Mouse (Mus musculus): ENCODE results near the gene Actn3.

Gene Actn3

GRCm38 (mm10) chr19:4863048-4863447 lies 14.7 kb downstream of the Actn3 start:
- intact Hi-C loops (cut with DNase I): no loop called here

DNA sequence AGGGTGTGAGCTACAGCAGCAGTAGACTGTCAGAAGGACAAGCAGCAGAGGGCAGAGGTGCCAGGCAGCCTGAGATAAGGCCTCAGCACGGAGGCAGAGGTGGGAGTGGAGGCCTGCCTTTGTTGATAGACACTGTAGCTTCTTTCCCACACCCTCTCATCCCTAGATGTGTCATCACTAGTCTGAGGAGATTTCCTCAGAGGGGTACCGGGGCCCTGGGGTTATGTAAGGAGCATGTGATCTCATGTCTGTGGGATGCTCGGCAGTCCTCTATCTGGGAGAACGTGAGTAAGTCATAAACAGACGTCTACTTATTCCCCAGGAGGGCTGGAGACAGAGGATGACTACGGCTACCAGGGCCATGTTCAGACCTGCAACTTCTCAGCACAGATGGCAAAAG lies 18.6 kb downstream of the Actn3 start:
- intact Hi-C loops (cut with DNase I): loop anchor here (10.0 kb wide), 1 partner anchor 224 kb away; no protein-coding TSS in a partner anchor

DNA sequence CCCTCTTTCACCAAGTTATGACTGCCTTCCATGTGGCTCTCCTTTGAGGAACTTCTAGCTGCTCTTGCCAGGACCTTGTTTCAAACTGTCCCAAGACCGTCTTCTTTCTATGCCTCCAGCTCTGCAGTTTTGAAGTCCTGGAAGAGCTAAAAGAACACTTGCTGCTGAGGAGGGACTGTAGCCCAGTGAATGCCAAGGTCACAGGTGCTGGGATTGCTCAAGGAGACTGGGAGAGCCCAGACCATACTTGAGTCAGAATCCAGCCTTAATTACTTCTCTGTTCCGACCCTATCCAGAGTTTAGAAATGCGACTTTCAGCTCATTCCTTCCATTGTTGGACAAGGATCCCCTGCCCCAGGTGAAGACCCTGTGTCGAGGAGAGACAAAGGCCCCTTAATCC lies 21.8 kb downstream of the Actn3 start:
- intact Hi-C loops (cut with DNase I): loop anchor here (10.0 kb wide), 1 partner anchor 221 kb away; no protein-coding TSS in a partner anchor

GRCm38 (mm10) chr19:4855470-4855820 lies 22.3 kb downstream of the Actn3 start:
- intact Hi-C loops (cut with DNase I): loop anchor here (10.0 kb wide), 1 partner anchor 221 kb away; no protein-coding TSS in a partner anchor

DNA sequence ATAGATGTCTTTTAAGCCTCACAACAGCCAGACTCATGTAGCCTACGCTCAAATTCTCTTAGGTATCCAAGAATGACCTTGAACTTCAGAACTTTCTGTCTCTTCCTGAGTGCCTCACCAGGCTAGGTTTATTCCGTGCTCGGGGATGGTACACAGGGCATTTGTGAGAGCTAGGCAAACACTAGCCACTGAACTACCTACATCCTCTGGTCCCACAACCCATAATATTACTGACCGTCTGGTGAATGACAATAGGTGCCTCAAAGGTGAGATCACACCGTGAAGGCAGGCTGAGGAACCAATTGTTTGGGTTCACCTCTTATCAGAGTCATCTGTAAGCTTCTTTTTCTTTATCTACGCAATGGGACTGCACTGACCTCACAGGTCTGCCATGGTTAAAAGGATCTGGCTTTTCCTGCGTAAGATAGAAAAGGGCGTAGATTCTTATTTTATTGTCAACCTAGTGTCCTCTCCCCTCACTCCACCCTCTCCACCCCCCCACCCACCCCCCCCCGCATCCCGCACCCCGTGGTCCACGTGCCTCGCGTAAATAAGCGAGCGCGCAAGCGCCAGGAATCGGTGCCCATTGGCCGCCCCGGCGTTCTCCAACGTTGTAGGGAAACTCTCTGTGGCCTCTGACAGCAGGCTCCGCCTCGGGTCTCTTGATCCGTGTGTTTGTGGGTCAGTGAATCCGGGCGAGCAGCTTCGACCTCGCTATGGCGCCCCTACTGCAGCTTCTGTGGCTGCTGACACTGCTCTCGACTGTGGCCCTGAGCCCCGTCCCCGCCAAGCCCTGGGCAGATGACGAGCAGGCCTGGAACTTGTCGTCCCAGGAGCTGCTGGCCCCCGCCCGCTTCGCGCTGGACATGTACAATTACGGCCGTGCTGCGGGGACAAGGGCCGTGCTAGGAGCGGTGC lies 22.9 kb downstream of the Actn3 start, which contains the start of gene Ctsf:
Ctsf (plus strand) TSS at position 579 of the 918 bp plus-strand sequence.
- intact Hi-C loops (cut with DNase I): loop anchor here (10.0 kb wide), 1 partner anchor 220 kb away; no protein-coding TSS in a partner anchor

GRCm38 (mm10) chr19:4850281-4850680 lies 27.4 kb downstream of the Actn3 start:
- intact Hi-C loops (cut with DNase I): loop anchor here (10.0 kb wide), 1 partner anchor 215 kb away; no protein-coding TSS in a partner anchor

GRCm38 (mm10) chr19:4849800-4850199 lies 27.9 kb downstream of the Actn3 start:
- intact Hi-C loops (cut with DNase I): loop anchor here (5.0 to 10.0 kb wide), 2 partner anchors 97 to 215 kb away; no protein-coding TSS in a partner anchor

DNA sequence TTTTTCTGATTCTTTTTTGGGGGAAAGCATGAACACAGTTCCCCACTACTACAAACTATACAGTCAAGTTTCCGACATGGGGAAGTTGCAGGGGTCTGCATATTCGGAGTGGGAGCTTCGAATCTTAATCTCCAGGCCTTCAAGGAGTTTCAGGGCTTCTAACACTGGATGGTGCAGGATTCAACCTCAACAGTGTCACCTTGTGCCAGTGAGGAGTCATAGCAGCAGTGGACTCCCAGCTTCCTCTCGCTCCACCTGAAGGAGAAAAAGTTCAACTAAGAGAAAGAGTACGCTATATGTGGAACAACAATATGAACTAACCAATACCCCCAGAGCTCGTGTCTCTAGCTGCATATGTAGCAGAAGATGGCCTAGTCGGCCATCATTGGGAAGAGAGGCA lies 30.2 kb downstream of the Actn3 start:
- intact Hi-C loops (cut with DNase I): loop anchor here (5.0 kb wide), 1 partner anchor 95 kb away; no protein-coding TSS in a partner anchor

DNA sequence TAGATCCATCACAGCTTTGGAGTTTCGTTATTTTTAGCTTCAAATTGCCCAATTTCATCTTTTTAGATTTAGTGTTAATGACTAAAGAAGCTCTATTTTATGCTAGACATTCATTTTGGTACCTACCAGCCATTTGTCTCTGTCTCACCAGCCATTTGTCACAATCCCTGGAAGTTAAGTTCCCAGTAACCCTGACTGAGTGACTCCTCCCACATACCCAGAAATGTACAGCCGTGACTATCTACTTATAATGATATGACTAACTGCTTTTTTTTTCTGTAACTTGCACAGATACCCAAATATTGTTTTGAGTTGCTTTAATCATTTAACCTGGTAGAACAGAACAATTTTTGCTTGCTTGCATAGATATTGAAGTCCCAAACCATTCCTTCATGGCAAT lies 31.9 kb downstream of the Actn3 start:
- intact Hi-C loops (cut with DNase I): loop anchor here (5.0 kb wide), 1 partner anchor 94 kb away; no protein-coding TSS in a partner anchor

- intact Hi-C loops (cut with DNase I): no loop called here
Observed at GRCm38 (mm10) chr19:4842611-4843010, 35.1 kb downstream of the Actn3 start.

DNA sequence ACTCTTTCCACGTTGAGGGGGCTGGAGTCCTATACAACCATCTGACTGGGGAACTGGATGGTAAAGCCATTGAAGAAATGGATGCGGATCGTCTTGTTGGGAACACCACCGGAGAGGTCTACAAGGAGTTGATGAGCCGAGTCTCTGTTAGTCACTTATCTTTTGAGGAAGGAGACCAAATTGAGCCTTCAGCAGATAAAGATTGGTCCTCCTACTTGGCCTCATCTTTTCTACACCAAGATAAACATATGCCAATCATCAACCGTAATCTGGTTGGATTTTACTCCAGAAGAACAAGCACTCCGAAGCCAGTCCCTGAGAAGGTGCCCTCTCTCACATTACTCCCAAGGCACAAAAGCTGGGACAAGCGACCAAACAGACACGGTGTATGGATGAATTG lies 36.9 kb downstream of the Actn3 start:
- intact Hi-C loops (cut with DNase I): no loop called here

- intact Hi-C loops (cut with DNase I): no loop called here
Observed at GRCm38 (mm10) chr19:4839149-4839548, 38.6 kb downstream of the Actn3 start, which contains the start of the genes Ccs and Ccdc87. TSS of gene Ccs (minus strand) at chr19:4839332. TSS of gene Ccdc87 (plus strand) at chr19:4839366.

DNA sequence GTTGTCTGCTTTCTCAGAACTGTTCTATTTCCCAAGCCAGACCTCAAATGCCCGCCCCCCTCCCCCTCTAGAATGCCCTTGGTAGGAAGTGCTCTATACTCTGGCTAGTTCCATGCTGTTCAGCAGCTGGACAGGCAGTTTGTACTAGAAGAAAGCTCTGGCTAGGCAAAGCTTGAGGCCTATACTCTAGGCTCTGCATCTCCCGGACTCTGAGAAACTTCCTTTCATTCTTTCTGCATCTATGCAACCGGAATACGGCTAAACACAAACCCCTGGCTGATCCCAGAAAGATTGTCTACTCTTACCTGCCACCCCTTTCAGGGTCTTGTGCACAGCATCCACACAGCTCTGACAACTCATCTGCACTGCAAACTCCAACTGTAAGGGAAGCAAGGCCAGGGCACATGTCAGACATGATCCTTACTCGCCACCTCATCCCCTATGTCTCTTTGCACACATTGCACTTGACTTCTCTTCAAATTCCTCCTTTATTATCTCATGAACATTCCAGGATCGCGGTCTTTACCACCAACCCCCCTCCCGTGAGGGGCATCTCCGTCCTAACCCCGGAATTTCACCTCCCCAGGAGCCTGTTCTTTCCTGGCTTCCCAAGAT lies 39.1 kb downstream of the Actn3 start:
- intact Hi-C loops (cut with DNase I): no loop called here

GRCm38 (mm10) chr19:4837049-4837448 lies 40.7 kb downstream of the Actn3 start:
- intact Hi-C loops (cut with DNase I): no loop called here

DNA sequence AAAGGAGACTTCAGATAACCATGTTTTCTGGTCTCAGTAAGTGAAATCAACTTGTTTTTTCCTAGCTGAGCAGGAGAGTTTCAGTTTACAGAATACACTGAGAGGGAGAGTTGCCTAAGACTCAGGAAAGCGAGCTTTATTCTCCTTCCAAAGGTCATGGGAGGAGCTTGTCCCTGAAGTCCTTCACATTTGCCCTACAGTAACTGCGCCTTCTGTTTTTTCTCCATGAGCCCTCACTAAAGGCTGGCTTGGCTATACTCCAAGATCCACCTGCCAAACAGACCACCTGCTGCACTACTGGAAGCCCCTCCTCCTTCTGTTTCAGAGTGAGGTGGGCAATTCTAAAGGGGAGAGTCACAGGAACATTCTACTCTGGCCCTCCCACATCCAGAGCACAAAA lies 41.6 kb downstream of the Actn3 start:
- intact Hi-C loops (cut with DNase I): no loop called here

GRCm38 (mm10) chr19:4833977-4834376 lies 43.7 kb downstream of the Actn3 start:
- intact Hi-C loops (cut with DNase I): no loop called here

DNA sequence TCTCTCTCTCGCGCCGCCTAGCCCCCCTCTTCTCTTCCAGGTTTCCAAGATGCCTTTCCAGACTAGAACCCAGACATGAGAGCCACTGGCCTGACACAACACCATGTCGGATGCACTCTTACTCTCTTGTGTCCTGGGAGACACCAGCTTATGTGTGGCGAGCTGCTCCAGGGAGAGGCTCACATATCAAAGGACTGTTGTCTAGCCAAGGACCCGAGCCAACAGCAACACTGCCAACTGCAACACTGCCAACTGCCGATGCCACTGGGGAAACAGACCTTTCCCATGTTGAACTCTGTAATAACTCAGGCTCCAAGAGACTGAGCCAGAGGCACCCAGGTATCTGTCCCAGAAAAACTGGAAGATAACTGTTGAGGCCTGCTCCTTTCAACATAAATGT lies 48.6 kb downstream of the Actn3 start:
- intact Hi-C loops (cut with DNase I): no loop called here

- intact Hi-C loops (cut with DNase I): no loop called here
Observed at GRCm38 (mm10) chr19:4828444-4829114, 49.1 kb downstream of the Actn3 start.

GRCm38 (mm10) chr19:4820678-4821303 lies 56.9 kb downstream of the Actn3 start:
- intact Hi-C loops (cut with DNase I): no loop called here

GRCm38 (mm10) chr19:4817182-4817835 lies 60.4 kb downstream of the Actn3 start:
- intact Hi-C loops (cut with DNase I): no loop called here
